Mouse (Mus musculus) spleen, adult 2 months (tissue): Measurements from ENCODE around the gene Psap.

ENCODE experiments used
- CTCF ChIP-seq: fragments of 200-500 bp; IDR thresholded peaks from 2 replicates; pipeline ENCODE4 v1.5.1; 2011; ENCODE audit warnings: mild to moderate bottlenecking, inconsistent platforms; ENCODE audit not compliant: insufficient read depth, insufficient read length, insufficient replicate concordance; ENCODE audit errors: extremely low read depth
- POLR2A ChIP-seq: fragments of 200-500 bp; IDR thresholded peaks from 2 replicates; pipeline ENCODE4 v1.6.1; 2011; ENCODE audit warnings: low read depth, low read length, inconsistent platforms

DNA sequence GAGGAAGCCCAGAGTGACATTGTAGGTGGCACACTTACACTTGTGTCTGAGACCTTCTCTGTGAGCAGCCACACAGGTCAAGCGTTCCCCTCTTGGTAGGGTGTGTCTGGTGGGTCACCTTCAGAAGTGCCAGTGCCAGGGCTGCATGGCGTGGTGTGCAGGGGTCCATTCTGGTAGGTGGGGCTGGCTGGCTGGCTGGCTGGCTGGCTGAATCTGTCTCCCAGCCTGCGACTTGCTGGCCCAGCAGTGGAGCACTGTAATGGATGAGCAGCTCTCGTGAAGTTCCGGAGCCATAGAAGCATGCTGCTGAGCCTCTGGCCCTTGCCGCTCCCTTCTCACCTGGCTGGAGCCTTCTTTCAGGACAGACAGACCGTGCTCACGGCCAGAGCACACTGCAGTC is 7.8 kb downstream of the Psap start:
- TF ChIP-seq CTCF (no peak), POLR2A (no peak)
